Mouse (Mus musculus): ENCODE data around the gene Borcs7. TPM values are rescaled to one million over a fixed set of nuclear protein-coding genes. Genes with fewer than 3 reads are reported as not detected.

Borcs7 gene
- polyA plus RNA-seq, 1 experiment from 2014 or later, result 15.3 TPM

DNA sequence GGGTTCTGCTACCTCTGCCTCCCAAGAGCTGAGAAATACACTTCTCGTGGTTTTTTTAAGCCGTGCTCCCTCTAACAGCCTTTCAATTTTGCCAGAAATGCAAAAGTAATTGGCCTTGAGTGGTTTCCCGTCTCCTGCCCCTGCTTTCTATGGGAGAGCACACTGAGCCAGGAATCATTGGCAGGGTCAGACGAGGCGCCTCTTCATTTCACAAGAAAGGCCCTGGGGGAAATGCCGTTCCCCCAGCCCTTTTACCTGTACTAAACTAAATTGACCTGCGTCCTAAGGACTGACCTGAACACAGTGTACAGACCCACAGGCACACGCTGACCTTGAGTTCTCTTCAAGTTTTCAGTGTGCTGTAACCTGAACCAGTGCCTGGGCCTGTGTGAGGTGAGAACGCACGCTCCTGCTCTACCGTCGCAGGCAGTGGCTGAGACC, 43.6 kb upstream of the Borcs7 start:
- H3K4me3 ChIP-seq (ENCODE audit: low read depth, low read length), result no peak overlapping the region
- H3K27me3 ChIP-seq (ENCODE audit: control insufficient read depth, insufficient read depth, low read length), result no peaks in the 10 kb centered on the region
- no peak overlapping the region for H3K4me2 ChIP-seq (ENCODE audit: low read depth, low read length)
- H3K27ac ChIP-seq (replicated peaks; ENCODE audit: low read depth, low read length), result no peak overlapping the region; the same call in 1 of the 2 replicates
- no peaks in the 10 kb centered on the region for H3K9me3 ChIP-seq (replicated peaks; ENCODE audit: control insufficient read depth, low read length)
- 60% methylated on average over 12 of the region's 12 CpGs for WGBS
- H3K36me3 ChIP-seq (replicated peaks; ENCODE audit: control insufficient read depth, insufficient read depth, low read depth, low read length), result no peaks in the 10 kb centered on the region; the same call in 1 of the 2 replicates
- DNase-seq (ENCODE audit: low spot score), result no peak
- H3K9ac ChIP-seq (replicated peaks; ENCODE audit: low read length), result no peak overlapping the region
- peaks cover 30% of the 10 kb centered on the region for H3K4me1 ChIP-seq (ENCODE audit: control insufficient read depth, insufficient read depth, low read length)
- no peak for ATAC-seq (replicated peaks; ENCODE audit: insufficient number of reproducible peaks, low FRiP score, low TSS enrichment, low read depth)

DNA sequence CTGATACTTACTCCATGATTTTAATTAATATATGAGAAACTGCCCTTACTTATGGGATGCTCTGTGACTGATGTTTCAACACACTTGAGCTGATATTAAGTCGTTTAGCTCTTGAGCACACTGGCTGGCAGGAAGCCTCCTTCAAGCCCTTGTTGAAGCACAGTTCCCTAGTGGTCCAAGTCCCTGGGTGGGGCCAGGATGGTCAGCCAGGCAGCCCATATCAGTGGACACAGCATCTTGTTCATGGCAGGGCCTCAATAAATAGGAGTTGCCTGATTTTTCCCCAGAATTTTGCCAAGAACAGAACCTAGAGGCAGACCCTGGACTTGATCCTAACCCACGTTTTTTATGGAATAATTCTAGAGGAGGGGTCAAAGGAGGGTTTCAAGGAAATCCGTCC, 42.5 kb upstream of the Borcs7 start:
- Histone ChIP-seq H3K4me1 (ENCODE audit: control insufficient read depth, insufficient read depth, low read length) (peaks cover 20% of the 10 kb centered on the region), H3K36me3 (replicated peaks; ENCODE audit: control insufficient read depth, insufficient read depth, low read depth, low read length) (no peaks in the 10 kb centered on the region; the same call in 1 of the 2 replicates), H3K27me3 (ENCODE audit: control insufficient read depth, insufficient read depth, low read length) (no peaks in the 10 kb centered on the region), H3K4me3 (ENCODE audit: low read depth, low read length) (no peak overlapping the region), H3K4me2 (ENCODE audit: low read depth, low read length) (no peak overlapping the region), H3K9me3 (replicated peaks; ENCODE audit: control insufficient read depth, low read length) (no peaks in the 10 kb centered on the region), H3K9ac (replicated peaks; ENCODE audit: low read length) (no peak overlapping the region), H3K27ac (replicated peaks; ENCODE audit: low read depth, low read length) (no peak overlapping the region)
- DNase-seq (ENCODE audit: low spot score), result no peak
- 69% methylated on average over 3 of the region's 3 CpGs for WGBS
- ATAC-seq (replicated peaks; ENCODE audit: insufficient number of reproducible peaks, low FRiP score, low TSS enrichment, low read depth), result no peak

DNA sequence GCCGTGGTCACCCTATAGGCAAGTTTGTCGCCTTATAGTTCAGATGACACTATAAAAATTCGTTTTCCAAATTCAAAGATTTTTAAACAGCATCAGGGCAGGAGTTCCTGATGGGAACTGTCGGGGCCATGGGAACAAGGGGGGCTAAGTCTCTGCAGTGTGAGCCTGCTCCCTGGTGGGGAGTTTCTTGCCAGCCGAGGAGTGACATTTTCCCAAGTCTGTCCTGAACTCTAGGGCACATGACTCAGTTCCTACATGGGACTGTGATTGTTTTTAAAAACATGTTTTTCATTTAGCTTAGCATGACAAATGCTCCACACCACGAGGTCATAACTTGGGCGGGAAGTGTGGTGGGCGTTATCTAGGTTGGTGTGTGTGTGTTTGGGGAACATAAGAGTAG, 41.9 kb upstream of the Borcs7 start:
- WGBS, result 85% methylated on average over 8 of the region's 8 CpGs
- Histone ChIP-seq H3K4me2 (ENCODE audit: low read depth, low read length) (no peak overlapping the region), H3K27me3 (ENCODE audit: control insufficient read depth, insufficient read depth, low read length) (no peaks in the 10 kb centered on the region), H3K36me3 (replicated peaks; ENCODE audit: control insufficient read depth, insufficient read depth, low read depth, low read length) (no peaks in the 10 kb centered on the region; the same call in 1 of the 2 replicates), H3K9ac (replicated peaks; ENCODE audit: low read length) (no peak overlapping the region), H3K4me3 (ENCODE audit: low read depth, low read length) (no peak overlapping the region), H3K9me3 (replicated peaks; ENCODE audit: control insufficient read depth, low read length) (no peaks in the 10 kb centered on the region), H3K4me1 (ENCODE audit: control insufficient read depth, insufficient read depth, low read length) (peaks cover 15% of the 10 kb centered on the region), H3K27ac (replicated peaks; ENCODE audit: low read depth, low read length) (no peak overlapping the region)
- ATAC-seq (replicated peaks; ENCODE audit: insufficient number of reproducible peaks, low FRiP score, low TSS enrichment, low read depth), result no peak
- DNase-seq (ENCODE audit: low spot score), result no peak

DNA sequence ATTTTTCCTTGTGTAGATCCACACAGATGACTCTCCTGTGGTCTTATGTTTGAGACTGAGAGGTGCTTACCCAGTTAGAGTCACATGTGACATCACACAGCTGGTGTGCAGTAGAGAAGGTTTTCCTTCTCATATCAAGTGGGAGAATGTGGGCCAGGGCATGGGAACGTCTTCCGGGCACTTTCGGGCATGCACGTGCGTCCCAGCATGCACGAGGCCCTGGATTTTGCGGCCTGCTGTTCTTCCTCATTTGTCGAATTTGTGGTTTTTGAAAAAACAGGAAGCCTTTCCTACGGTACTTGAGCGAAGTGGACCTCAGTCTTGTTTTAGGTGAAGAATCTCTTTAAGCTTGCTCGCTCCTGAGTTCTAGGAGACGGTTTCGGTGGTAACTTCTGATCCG, 41.1 kb upstream of the Borcs7 start:
- H3K27me3 ChIP-seq (ENCODE audit: control insufficient read depth, insufficient read depth, low read length), result no peaks in the 10 kb centered on the region
- no peak overlapping the region for H3K27ac ChIP-seq (replicated peaks; ENCODE audit: low read depth, low read length)
- WGBS, result 96% methylated on average over 14 of the region's 14 CpGs
- H3K9ac ChIP-seq (replicated peaks; ENCODE audit: low read length), result no peak overlapping the region
- DNase-seq (ENCODE audit: low spot score) (no peak), ATAC-seq (replicated peaks; ENCODE audit: insufficient number of reproducible peaks, low FRiP score, low TSS enrichment, low read depth) (no peak)
- peaks cover 12% of the 10 kb centered on the region for H3K4me1 ChIP-seq (ENCODE audit: control insufficient read depth, insufficient read depth, low read length)
- no peak overlapping the region for H3K4me3 ChIP-seq (ENCODE audit: low read depth, low read length)
- no peaks in the 10 kb centered on the region for H3K9me3 ChIP-seq (replicated peaks; ENCODE audit: control insufficient read depth, low read length)
- no peak overlapping the region for H3K4me2 ChIP-seq (ENCODE audit: low read depth, low read length)
- H3K36me3 ChIP-seq (replicated peaks; ENCODE audit: control insufficient read depth, insufficient read depth, low read depth, low read length), result peaks cover 1% of the 10 kb centered on the region

- no peaks in the 10 kb centered on the region for H3K9me3 ChIP-seq (replicated peaks; ENCODE audit: control insufficient read depth, low read length)
- no peak overlapping the region for H3K4me2 ChIP-seq (ENCODE audit: low read depth, low read length)
- H3K9ac ChIP-seq (replicated peaks; ENCODE audit: low read length), result no peak overlapping the region
- H3K36me3 ChIP-seq (replicated peaks; ENCODE audit: control insufficient read depth, insufficient read depth, low read depth, low read length), result peaks cover 21% of the 10 kb centered on the region
- no peak overlapping the region for H3K27ac ChIP-seq (replicated peaks; ENCODE audit: low read depth, low read length)
- WGBS, result 89% methylated on average over 5 of the region's 5 CpGs
- no peak for ATAC-seq (replicated peaks; ENCODE audit: insufficient number of reproducible peaks, low FRiP score, low TSS enrichment, low read depth)
- DNase-seq (ENCODE audit: low spot score), result no peak
- H3K27me3 ChIP-seq (ENCODE audit: control insufficient read depth, insufficient read depth, low read length), result no peaks in the 10 kb centered on the region
- H3K4me1 ChIP-seq (ENCODE audit: control insufficient read depth, insufficient read depth, low read length), result no peaks in the 10 kb centered on the region
- no peak overlapping the region for H3K4me3 ChIP-seq (ENCODE audit: low read depth, low read length)
These were observed 36.5 kb upstream of the Borcs7 start for GRCm38 (mm10) chr19:46653188-46653587.

DNA sequence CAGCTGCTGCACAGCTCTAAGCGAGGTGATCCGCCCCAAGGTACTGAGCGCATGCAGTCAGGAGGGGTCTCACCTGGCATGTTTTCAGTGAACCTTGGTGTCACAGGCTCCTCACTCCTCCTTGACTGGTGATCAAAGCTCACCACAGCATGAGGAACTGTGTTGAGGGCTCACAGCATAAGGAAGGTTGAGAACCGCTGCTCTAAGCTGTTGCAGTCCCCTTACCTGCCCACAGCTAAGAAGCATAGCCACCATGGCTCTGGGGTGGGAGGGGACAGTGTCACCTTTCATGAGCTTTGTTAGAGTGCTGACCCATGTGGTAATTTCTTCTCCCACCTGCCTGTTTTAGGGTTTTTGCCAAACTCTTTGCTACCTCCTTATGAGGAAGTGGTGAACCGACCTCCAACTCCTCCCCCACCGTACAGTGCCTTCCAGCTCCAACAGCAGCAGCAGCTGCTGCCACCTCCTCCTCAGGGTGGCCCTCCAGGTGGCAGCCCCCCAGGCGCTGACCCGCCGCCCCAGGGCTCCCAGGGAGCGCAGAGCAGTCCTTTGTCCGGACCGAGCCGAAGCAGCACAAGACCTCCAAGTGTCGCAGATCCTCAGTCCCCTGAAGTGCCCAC, 36.0 kb upstream of the Borcs7 start:
- H3K4me3 ChIP-seq (ENCODE audit: low read depth, low read length), result no peak overlapping the region
- no peak for DNase-seq (ENCODE audit: low spot score)
- ATAC-seq (replicated peaks; ENCODE audit: insufficient number of reproducible peaks, low FRiP score, low TSS enrichment, low read depth), result no peak
- no peaks in the 10 kb centered on the region for H3K9me3 ChIP-seq (replicated peaks; ENCODE audit: control insufficient read depth, low read length)
- no peaks in the 10 kb centered on the region for H3K27me3 ChIP-seq (ENCODE audit: control insufficient read depth, insufficient read depth, low read length)
- peaks cover 21% of the 10 kb centered on the region for H3K36me3 ChIP-seq (replicated peaks; ENCODE audit: control insufficient read depth, insufficient read depth, low read depth, low read length)
- no peak overlapping the region for H3K9ac ChIP-seq (replicated peaks; ENCODE audit: low read length)
- WGBS, result 90% methylated on average over 14 of the region's 14 CpGs
- H3K27ac ChIP-seq (replicated peaks; ENCODE audit: low read depth, low read length), result no peak overlapping the region
- H3K4me1 ChIP-seq (ENCODE audit: control insufficient read depth, insufficient read depth, low read length), result no peaks in the 10 kb centered on the region
- H3K4me2 ChIP-seq (ENCODE audit: low read depth, low read length), result no peak overlapping the region; the same call in 1 of the 2 replicates

GRCm38 (mm10) chr19:46655626-46656025, 34.1 kb upstream of the Borcs7 start:
- DNase-seq (ENCODE audit: low spot score) (no peak), ATAC-seq (replicated peaks; ENCODE audit: insufficient number of reproducible peaks, low FRiP score, low TSS enrichment, low read depth) (no peak)
- no peaks in the 10 kb centered on the region for H3K27me3 ChIP-seq (ENCODE audit: control insufficient read depth, insufficient read depth, low read length)
- H3K4me2 ChIP-seq (ENCODE audit: low read depth, low read length), result no peak overlapping the region
- no peak overlapping the region for H3K9ac ChIP-seq (replicated peaks; ENCODE audit: low read length)
- H3K9me3 ChIP-seq (replicated peaks; ENCODE audit: control insufficient read depth, low read length), result no peaks in the 10 kb centered on the region
- H3K36me3 ChIP-seq (replicated peaks; ENCODE audit: control insufficient read depth, insufficient read depth, low read depth, low read length), result peaks cover 21% of the 10 kb centered on the region
- no peaks in the 10 kb centered on the region for H3K4me1 ChIP-seq (ENCODE audit: control insufficient read depth, insufficient read depth, low read length)
- no peak overlapping the region for H3K4me3 ChIP-seq (ENCODE audit: low read depth, low read length)
- WGBS, result 94% methylated on average over 10 of the region's 10 CpGs
- no peak overlapping the region for H3K27ac ChIP-seq (replicated peaks; ENCODE audit: low read depth, low read length)

GRCm38 (mm10) chr19:46656151-46656840, 33.4 kb upstream of the Borcs7 start:
- DNase-seq (ENCODE audit: low spot score) (no peak), ATAC-seq (replicated peaks; ENCODE audit: insufficient number of reproducible peaks, low FRiP score, low TSS enrichment, low read depth) (no peak)
- no peaks in the 10 kb centered on the region for H3K4me1 ChIP-seq (ENCODE audit: control insufficient read depth, insufficient read depth, low read length)
- peaks cover 21% of the 10 kb centered on the region for H3K36me3 ChIP-seq (replicated peaks; ENCODE audit: control insufficient read depth, insufficient read depth, low read depth, low read length)
- no peaks in the 10 kb centered on the region for H3K9me3 ChIP-seq (replicated peaks; ENCODE audit: control insufficient read depth, low read length)
- WGBS, result 93% methylated on average over 21 of the region's 21 CpGs
- H3K4me2 ChIP-seq (ENCODE audit: low read depth, low read length), result no peak overlapping the region
- no peak overlapping the region for H3K9ac ChIP-seq (replicated peaks; ENCODE audit: low read length)
- H3K27ac ChIP-seq (replicated peaks; ENCODE audit: low read depth, low read length), result no peak overlapping the region
- H3K4me3 ChIP-seq (ENCODE audit: low read depth, low read length), result no peak overlapping the region
- no peaks in the 10 kb centered on the region for H3K27me3 ChIP-seq (ENCODE audit: control insufficient read depth, insufficient read depth, low read length)

All from embryonic facial prominence, embryonic 11.5 days (tissue).